Mouse (Mus musculus) retina, embryonic 14.5 days (tissue): ENCODE data around the gene Ccl24.
A peak's percentile ranks its signal among the peaks of the same experiment; 100 is the strongest.
"Not testable (repeated sequence)": the region's sequence is repeated elsewhere in the genome, so short reads cannot be mapped to it uniquely, and the experiment has no call there.

Experiments
- DNase-seq: peaks from one replicate; pipeline ENCODE4 v3.0.0-alpha.2; 2015; ENCODE audit warnings: low spot score

The Ccl24 gene

DNA sequence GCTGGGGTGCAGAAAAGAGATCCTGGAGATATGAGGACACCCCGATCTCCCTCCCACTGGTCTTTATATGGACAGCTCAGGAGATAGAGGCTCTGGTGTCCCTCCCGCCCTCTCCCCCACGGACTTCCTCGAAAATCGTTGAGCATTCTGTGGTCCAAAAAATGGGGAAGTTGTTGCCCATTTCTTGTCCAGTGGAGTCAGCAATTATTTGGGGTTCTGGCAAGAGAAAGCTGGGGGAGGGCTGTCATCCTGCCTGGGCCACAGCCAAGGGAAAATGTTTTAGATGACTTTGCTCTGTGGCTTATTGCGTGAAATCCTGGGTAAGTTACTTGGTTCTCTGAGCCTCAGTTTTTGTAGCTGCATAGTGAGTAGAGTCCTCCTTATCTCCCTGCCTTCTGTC lies at the start of gene Ccl24:
TSS of gene Ccl24 (minus strand) at position 44 of the 400 bp plus-strand sequence.
- DNase-seq = no peak

DNA sequence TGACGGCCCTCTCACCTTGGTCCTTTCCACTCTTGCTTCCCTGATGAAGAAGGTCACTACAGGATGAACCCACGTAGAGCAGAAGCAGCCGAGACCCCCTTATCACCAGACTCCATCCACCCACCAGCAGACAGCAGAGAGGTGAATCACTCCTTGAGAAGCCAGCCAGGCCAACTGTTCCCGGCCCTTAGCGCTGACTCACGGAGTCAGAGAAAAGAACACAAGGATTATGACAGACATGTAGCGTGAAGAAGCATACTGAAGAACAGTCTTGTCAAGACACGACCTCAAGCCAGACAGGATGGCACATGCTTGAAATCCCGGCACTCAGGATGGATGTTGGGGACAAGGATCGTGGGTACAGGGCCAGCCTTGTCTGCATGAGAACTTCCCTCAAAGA lies 48.9 kb upstream of the Ccl24 start:
- no peak for DNase-seq

DNA sequence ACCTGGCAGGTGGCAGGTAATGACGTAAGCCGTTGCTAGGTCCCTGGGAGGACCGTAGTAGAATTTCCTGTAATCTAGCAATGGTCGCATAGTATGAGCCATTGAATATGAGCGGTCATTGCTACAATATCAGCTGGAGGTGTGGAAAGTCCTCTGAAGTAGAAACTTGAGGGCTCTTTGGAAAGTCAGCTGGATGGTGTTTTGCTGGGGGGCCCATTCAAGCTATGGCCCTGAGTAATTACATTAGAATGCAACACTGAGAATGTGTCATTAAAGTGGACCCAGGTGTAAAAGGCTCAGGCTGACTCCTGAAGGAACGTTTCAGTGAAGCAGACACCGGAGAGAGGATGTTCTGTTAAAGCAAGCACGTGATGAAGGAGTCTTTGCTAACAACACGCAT lies 47.7 kb upstream of the Ccl24 start:
- no peak for DNase-seq

DNA sequence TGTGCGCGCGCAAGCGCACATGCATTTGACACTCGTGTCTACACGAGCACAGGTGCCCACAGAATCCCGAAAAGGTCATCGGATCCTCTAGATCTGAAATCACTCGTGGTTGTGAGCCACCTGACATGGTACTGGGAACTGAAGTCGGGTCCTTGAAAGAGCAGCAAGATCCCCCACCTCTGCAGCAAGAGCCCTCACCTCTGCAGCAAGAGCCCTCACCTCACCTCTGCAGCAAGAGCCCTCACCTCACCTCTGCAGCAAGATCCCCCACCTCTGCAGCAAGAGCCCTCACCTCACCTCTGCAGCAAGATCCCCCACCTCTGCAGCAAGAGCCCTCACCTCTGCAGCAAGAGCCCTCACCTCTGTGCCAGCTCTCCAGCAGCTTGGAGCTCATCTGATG lies 46.9 kb upstream of the Ccl24 start:
- DNase-seq = not testable (repeated sequence)

DNA sequence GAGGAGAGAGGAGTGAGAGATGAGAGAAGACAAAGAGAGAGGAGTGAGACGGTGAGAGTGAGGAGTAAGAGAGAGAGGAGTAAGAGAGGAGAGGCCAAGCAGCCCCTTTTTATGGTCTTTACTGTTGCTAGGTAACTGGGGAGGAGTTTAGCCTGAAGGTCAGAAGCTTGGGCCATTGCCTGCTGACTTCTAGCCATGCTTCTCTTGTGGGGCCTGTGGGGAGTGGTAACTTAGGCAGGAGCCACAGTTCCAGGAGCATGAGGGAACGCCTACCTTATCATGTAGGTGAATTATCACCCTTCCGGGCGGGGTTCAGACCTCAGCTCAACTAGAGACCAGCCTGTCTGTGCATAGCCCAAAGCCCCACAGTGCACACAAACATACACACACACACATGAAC lies 36.9 kb upstream of the Ccl24 start:
- DNase-seq = no peak

DNA sequence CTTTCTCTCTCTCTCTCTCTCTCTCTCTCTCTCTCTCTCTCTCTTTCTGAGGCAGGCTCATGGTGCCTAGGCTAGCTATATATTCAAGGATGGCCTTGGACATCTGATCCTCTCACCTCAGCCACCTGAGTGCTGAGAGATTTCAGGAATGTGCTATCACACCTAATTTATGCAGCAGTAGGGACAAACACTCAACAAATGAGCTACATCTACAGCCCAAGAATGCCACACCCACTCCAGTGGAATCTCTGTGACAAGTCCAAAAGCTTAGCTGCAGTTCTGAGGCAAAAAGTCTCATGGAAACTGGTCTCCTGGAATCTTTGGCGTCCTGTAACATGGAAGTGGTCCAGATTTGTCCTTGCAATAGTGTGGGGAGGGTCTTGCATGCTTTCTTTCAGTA lies 34.7 kb upstream of the Ccl24 start:
- no peak for DNase-seq

DNA sequence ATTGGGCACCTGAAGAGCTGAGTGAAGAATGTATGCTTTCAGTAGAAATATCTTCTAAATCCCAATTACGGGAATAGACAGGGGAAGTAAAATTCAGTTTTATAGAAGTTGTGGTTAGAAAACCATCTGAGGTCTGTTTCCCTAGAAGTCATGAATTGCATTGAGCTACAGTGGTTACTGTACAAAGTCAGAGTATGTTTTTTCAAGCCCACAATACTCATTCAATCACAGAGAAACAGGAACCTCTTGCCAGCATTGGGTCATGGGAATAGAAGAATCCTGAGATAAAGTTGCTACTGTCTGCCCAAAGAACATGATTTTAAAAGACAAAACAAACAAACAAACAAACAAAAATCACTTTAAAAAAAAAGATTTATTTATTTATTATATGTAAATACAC lies 33.9 kb upstream of the Ccl24 start:
- not testable (repeated sequence) for DNase-seq

DNA sequence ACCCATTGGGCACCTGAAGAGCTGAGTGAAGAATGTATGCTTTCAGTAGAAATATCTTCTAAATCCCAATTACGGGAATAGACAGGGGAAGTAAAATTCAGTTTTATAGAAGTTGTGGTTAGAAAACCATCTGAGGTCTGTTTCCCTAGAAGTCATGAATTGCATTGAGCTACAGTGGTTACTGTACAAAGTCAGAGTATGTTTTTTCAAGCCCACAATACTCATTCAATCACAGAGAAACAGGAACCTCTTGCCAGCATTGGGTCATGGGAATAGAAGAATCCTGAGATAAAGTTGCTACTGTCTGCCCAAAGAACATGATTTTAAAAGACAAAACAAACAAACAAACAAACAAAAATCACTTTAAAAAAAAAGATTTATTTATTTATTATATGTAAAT lies 31.8 kb upstream of the Ccl24 start:
- not testable (repeated sequence) for DNase-seq

DNA sequence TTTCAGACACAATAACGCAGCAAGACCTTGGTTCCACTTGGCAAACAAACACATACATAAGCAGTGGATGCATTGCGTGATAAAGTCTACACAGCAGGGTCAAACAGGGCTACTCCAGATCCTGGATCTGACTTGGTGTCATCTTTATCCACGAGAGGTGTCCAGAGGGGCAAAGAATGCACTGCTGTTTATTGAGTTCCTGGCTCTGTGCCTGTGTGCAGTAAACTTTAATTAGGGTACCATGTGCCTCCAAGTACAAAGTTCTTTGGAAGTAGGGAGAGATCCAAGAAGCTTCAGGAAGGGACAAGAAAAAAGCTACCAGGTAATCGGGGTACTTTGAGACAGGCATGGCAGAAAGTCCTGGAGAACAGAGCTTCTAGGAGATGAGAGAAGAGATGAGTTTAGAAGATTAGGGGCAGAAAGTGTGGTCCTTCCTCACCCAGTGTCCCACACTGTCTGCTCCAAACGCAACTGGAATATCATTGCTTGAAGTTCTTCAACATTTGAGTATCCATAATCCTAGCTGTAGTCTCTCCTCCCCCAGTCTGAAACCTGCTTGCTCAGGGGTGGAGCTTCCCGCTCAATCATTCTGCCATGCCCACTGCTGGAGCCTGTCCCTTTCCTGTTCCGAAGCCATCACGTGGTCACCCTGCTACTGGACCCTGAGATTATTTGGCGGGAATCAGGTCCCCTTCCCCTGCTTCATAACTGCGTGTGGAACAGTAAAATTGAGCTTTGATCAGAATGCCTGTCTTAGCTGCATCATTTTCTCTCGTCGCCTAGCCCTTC lies 17.3 kb upstream of the Ccl24 start:
- no peak for DNase-seq

DNA sequence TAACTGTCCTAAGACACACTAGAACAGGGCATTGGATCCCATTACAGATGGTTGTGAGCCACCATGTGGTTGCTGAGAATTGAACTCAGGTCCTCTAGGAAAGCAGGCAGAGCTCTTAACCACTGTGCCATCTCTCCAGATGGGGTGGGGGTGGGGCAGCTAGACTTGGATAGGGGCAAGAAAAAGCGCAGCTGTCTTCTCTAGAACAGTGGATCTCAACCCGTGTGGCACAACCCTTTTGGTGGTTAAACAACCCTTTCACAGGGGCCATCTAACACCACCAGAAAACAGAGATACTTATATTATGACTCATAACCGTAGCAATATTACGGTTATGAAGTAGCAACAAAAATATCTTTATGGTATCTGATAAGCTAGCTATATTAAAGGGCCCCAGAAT lies 14.9 kb upstream of the Ccl24 start:
- no peak for DNase-seq

DNA sequence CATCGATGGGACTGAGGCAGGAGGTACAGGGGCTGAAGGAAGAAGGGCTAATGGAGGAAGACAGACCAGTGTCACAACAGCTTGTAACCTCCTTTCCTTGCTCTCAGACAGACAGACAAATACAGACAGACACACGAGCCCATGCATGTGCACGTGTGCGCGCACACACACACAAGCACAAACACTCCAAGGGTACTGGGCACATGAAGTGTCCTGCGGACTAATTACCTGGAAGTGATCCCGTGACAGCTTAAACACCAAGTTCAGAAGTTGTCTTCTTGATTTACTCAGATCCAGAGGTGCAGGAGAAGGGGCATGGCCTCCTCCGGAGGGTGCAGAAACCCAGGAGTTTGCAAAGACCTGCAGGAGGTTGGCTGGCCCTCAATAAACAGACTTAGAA lies 12.8 kb upstream of the Ccl24 start:
- no peak for DNase-seq

DNA sequence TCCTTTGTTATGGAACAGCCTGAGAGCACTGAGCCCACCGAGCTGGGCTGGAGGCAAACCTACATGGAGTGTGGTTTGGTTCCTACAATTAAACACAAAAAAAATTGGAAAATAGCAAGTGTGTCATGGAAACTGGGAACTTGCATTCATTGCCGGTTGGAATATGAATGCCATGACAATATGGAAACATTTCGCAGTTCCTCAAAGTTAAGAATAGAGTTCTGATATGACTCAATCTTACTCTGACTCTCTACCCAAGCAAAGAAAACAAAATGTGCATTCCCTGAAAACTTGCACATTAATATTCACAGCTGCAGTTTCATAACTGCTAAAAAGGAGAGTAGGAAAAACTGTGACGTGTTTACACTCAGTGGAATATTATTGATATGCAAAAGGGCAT lies 9.5 kb upstream of the Ccl24 start:
- DNase-seq = no peak

DNA sequence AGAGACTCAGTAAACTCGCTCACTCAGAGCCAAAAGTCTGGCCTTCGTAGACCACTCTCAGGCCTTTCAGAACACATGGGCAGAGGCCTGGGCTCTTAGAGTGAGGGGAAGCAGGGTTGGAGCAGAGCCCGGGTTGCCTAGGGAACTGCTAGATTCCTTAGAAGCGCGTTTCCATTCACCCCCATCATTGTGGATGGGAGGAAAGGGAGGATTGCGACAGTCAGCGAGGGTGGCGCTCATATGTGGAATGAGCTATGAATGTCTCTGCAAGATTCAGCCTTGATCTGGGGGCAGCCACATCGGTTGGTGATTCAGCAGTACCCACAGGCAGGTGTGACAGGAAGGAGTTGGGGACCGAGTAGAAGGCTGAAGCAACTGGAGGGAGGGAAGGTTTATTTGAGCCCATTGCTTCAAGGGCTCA lies 6.5 kb upstream of the Ccl24 start:
- DNase-seq = no peak

DNA sequence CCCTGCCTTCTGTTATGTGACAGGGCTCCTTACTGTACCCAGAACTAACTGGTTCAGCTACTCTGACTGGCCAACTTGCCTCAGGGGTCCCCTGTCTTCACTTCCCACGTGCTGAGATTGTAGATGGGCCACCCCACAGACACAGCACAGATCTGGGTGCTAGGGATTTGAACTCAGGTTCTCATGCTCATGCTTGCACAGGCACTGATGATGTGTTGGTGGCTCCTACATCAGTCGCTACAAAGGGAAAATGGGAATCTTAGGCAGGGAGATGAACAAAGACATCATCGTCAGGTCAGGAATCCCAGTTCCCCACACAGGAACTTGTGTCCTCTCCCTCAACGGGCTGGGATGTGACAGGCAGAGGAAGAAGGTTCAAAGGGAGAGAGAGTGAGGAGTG lies 3.2 kb upstream of the Ccl24 start:
- no peak for DNase-seq

DNA sequence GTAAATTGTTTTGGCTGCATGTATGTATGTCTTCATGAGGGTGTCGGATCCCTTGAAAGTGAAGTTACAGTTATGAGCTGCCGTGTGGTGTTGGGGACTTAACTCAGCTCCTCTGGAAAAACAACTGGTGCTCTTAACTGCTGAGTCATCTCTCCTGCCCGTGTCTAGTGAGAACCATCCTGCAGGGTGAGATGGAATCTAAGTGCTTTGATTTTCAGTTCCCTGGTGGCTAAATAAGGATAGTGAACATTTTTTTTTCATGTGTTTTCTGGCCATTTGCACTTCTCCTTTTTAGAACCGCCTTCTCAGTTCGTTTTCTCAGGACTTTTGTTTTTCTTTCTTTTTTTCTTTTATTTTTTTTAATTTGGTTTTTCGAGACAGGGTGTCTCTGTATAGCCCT lies 4.2 kb downstream of the Ccl24 start:
- no peak for DNase-seq

DNA sequence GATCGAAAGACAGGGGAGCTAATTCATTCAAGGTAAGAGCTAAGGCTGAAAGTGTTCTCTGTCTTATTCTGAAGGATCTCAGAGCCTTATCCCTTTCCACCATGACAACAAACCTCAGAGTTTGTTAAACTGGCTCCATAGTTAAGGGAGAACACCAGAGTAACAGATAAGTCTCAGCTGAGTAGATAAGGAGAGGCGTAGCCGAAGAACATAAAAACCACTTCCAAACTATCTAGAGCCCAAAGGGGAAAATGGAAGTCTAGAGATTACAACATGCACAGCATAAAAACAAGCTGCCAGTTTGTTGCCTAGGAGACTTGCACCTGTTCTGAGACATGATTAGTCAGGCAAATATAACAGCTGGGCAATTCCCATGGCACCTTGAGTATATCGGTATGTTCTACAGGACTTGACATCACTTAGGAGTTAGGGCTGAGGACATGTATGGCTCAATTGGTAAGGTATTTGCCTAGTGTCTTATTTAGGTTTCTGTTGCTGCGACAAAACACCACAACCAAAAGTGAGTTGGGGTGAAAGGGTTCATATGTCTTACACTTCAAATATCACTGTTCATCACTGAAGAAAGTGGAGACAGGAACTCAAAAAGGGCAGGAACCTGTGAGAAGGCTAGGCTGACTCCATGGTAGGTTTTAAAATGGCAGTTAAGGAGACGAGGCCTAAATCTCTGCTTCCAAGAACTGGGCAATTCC lies 5.1 kb downstream of the Ccl24 start:
- DNase-seq = no peak

DNA sequence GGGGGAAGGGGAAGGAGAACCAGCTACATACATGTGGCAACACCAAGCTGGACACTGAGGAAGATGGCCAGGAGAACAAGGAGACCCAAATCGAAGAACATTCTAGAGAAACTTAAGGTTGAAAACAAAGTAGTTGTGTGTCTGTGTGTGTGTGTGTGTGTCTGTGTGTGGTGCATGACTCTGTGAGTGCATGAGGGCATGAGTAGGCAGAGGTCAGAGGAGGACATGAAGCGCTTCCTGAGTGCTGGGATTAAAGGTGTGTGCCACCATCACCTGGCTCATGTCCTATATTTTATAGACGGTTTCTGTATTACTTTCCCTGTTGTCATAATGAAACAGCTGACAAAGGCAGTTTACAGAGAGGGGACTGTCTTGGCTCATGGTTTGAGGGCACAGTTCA lies 9.4 kb downstream of the Ccl24 start, which contains the start of gene Ccl26:
TSS of gene Ccl26 (minus strand) at position 101 of the 400 bp plus-strand sequence.
- DNase-seq = no peak

DNA sequence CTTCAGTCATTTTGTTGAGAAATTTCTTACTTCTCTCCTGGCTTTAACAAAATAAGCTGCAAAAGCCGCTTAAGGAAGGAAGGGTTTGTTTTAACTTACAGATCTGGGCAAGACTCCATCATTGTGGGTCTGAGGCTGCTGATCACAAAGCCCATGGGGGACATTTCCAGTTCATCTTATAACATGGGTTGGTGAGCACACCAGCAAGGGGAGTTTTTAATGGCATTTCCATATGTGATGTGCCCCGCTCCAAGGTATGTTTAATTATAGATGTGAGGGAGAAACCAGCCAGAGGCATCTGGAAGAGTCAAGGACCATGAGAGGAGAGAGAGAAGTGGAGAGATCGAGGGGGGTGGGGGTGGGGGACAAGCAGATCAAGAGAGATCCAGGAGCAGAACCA lies 15.2 kb downstream of the Ccl24 start:
- peak; percentile 43 for DNase-seq

DNA sequence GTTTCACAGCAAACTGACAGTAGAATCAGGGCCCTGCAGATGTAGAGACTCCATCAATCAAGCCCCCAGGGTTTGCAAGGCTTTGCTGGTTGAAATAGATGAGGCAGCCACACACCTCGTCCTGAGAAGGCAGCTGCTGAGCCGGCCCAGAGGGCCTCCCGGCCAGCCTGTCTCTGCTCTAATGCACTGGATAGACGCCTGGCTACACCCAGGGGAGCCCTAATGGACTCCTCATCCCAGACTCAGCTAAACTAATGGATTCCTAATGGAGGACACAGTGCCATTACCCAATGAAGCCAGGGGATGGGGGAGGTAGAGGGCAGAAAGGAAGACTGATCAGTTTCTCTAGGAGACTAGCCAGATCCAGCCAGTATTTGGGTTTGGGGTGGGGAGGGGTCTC lies 15.8 kb downstream of the Ccl24 start:
- DNase-seq = peak; percentile 67

DNA sequence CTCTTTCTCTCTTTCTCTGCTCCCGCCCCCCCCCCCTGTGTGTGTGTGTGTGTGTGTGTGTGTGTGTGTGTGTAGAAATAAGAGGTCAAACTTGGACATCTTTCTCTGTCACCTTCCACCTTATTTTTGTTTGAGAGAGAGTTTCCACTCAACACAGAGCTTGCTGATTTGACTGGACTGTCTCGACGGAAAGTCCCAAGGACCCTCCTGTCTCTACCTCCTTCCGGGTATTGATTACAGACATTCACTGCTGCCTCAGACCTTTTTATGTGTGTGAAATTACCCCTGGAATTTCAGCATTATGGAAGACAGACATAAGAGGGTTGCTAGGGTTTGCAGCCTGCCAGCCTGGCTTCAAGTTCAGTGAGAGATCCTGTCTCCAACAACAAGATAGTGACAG lies 16.6 kb downstream of the Ccl24 start:
- DNase-seq = no peak

DNA sequence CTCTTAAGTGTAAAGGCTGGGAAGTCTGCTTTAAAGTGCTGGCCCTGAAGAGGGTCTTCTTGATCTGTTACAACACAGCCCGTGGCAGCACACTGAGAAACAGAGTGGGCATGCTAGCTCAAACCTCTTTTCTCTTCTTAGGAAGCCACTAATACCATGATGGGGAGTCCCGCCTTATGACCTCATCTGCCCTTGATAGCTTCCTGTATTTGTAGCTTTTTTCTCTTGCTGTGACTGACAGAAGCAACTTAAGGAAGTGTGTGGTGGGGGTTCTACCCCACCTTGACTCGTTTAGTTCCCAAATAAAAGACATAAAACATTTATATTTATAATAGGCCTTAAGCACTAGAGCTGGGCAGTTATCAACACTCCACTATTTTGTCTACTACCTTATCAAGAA lies 21.3 kb downstream of the Ccl24 start:
- no peak for DNase-seq

DNA sequence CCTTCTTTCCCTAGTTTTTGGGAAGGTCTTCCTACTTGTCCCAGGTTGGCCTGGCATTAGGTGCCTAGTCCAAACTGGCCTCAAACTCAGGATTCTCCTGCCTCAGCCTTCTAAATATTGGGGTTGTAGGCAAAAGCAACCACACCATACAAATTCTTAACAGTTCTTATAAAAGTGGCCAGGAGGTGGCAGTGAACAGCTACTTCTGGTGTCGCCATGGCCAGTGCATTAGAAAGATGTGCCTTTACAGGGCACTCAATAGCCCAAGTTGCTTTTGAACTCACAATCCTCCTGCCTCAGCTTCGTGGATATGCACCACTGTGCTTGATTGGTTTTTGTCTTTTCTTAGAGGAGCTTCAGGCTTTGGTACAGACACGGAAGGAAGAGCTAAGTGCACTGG lies 21.9 kb downstream of the Ccl24 start:
- DNase-seq = peak; percentile 56

DNA sequence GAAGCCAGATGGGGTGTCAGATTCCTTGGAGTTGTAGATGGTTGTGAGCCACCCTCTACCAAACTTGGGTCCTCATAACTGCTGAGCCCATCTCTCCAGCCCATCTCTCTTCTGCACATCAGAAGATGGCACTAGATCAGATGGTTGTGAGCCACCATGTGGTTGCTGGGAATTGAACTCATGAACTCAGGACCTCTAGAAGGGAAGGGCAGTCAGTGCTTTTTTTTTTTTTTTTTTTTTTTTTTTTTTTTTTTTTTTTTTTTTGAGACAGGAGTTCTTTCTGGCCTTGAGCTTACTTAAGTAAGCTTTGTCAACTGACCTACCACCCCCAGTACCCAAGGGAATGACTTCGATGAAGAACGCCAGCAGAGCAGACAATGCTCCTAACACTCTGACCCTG lies 24.9 kb downstream of the Ccl24 start:
- no peak for DNase-seq
